Mouse (Mus musculus) ZHBTc4 (cell line): ENCODE results near the gene Bhmt.
"Not testable (repeated sequence)": the region's sequence is repeated elsewhere in the genome, so short reads cannot be mapped to it uniquely, and the experiment has no call there.

Experiments
- DNase-seq: peaks from one replicate; pipeline ENCODE4 v3.0.0-alpha.2; 2011; ENCODE audit warnings: low read depth, low spot score

Gene Bhmt

GRCm38 (mm10) chr13:93608476-93608875 lies 29.3 kb downstream of the Bhmt start:
- no peak for DNase-seq

- DNase-seq: no peak
Measured at GRCm38 (mm10) chr13:93607701-93608100, 30.1 kb downstream of the Bhmt start.

DNA sequence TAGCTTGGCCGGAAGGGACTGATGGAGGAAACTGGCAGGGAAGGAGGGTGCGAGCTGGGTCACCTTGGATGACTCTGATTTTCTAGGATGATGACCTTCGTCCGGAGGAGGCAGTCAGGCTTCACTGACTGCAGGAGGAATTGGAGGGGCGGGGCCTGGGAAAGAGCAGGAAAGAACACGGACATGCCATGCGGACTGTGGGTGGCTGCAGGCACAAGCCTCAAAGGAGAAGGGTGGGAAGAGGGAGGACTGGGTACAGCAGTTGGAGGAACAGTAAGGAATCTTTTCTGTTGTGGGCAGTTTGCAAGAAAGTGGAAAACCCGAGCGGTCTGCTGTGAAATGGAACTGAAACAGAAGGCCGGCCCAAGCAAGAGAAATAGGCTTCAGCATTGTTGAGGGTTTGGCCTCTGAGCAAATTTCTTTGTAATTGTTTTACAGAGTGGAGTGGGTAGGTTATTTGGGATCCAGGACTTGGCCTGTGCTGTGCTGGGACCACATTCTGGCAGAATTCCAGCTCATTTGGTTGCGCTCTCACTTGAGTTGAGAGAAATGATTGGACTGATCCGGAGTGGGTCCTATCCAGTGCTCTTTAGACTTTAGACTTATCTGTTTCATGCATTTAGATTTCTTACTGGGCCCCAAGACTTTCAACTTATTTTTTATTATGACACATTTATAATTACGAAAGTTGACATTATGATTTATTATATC lies 30.7 kb downstream of the Bhmt start:
- DNase-seq: peak; percentile 69

DNA sequence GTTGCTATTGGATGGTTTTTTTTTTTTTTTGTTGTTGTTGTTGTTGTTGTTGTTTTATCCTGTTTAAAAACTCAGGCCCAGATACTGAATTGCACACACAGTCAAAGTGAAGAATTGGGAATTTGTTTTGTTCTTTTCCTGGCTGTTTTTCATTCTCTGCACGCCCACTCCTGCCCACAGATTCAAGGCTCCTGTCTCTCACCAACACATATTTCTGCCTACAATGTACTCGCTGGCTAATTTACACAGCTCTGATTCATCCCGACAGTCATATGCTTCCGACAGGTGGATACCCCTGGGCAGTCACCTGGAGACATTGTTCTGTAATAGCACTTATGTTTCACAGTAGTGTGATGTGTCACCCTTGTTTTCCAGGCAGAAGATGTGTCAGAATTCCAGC lies 33.1 kb downstream of the Bhmt start:
- no peak for DNase-seq

- DNase-seq: no peak
Measured at GRCm38 (mm10) chr13:93601527-93601926, 36.2 kb downstream of the Bhmt start.

DNA sequence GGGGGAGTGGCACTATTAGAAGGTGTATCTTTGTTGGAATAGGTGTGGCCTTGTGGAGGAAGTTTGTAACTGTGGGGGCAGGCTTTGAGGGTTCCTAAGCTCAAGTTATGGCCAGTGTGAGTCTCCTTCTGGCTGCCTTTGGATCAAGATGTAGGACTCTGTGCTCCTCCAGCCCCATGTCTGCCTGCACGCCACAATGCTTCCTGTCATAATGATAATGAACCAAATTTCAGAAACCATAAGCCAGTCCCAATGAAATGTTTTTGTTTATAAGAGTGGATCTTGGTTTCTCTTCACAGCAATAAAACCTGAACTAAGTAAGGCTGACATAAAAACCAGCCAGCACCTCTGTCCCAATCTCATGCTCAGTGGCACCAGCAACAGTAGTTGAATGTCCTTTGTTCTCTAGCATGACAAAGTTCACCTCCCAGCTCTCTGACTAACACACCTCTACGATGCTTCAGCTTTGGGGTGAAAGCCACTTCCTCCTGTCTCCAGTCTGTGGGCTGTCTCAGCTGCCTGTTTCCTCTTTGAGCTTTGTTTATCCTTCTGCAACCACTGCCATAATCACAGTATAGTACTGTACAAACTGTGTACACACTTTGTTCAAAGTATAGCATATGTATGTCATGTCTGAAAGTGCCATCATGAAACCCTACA lies 44.6 kb downstream of the Bhmt start:
- no peak for DNase-seq

DNA sequence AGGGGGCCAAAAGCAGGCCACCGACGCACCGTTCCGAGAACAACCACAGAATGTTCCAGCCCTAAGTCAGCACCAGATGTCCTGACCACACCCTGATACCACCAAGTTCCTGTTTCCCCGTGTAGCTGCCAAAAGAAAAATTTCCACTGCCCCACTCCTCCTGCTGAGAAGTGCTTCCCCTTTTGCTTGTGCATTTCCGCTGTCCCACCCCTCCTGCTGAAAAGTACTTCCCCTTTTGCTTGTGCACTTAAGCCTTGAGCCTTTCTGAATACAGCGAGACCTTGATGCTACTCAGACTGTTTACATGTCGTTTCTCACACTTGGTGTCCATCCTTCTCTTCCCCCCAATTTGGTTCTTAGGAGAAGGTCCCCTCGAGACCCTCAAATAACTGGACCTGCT lies 55.2 kb downstream of the Bhmt start:
- not testable (repeated sequence) for DNase-seq

DNA sequence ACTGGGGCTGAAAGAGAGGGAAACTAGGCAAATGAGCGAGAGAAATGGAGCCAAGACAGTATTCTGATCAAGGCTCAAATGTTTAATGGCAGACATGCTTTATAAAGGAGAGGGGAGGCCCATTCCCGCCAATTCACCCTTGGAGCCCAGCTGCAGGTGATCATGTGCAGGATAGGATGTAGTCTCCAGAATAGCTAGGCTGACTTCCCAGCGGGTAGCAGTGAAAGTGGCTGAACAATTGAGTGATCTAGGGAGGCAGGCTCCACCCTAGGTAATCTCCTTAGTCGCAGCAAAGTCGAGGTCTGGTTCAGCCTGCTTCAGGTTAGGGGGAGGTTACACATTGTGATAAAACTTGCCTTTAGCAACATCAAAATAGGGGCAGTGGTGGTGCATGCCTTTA lies 57.3 kb downstream of the Bhmt start:
- DNase-seq: peak; percentile 51

GRCm38 (mm10) chr13:93569676-93570075 lies 68.1 kb downstream of the Bhmt start:
- DNase-seq: no peak
